Mouse (Mus musculus) ES-E14 (cell line): ENCODE measurements around the gene Nt5dc1. TPM values are rescaled to one million over a fixed set of nuclear protein-coding genes. Genes with fewer than 3 reads are reported as not detected.
"Not testable (repeated sequence)": the region's sequence is repeated elsewhere in the genome, so short reads cannot be mapped to it uniquely, and the experiment has no call there.

Source experiments
- DNase-seq: peaks from one replicate; pipeline ENCODE4 v3.0.0-alpha.2; 2013; ENCODE audit warnings: low read depth, low spot score
- H3K27ac ChIP-seq: 2 replicates; pipeline ENCODE4 v1.5.1; 2012; ENCODE audit warnings: low read depth, mild to moderate bottlenecking, low read length, moderate library complexity, mixed read lengths; ENCODE audit not compliant: poor library complexity, insufficient read depth, severe bottlenecking
- H3K36me3 ChIP-seq: 2 replicates; pipeline ENCODE4 v1.6.1; 2012; ENCODE audit warnings: mild to moderate bottlenecking, low read length, moderate library complexity, mixed read lengths; ENCODE audit not compliant: control insufficient read depth, poor library complexity, insufficient read depth, severe bottlenecking
- H3K4me1 ChIP-seq, 2 experiments: fragments of 150-350 bp in 1 of 2; sonication (generic) in 1 of 2; 2 replicates each; pipeline ENCODE4 v1.6.1; 2012; ENCODE audit warnings: low read length in 2 of 2, mild to moderate bottlenecking in 1 of 2, mixed read lengths in 1 of 2; ENCODE audit not compliant: control insufficient read depth in 2 of 2, insufficient read depth in 2 of 2, poor library complexity in 1 of 2
- H3K4me3 ChIP-seq, 2 experiments: fragments of 150-350 bp in 1 of 2; sonication (generic) in 1 of 2; 2 replicates each; pipeline ENCODE4 v1.5.1; 2012; ENCODE audit warnings: low read length in 2 of 2, low read depth in 1 of 2, mild to moderate bottlenecking in 1 of 2, mixed read lengths in 1 of 2; ENCODE audit not compliant: insufficient read depth in 1 of 2, poor library complexity in 1 of 2, severe bottlenecking in 1 of 2
- H3K9ac ChIP-seq: 2 replicates; pipeline ENCODE4 v1.6.1; 2012; ENCODE audit warnings: low read depth, mild to moderate bottlenecking, low read length, mixed read lengths; ENCODE audit not compliant: poor library complexity, insufficient read depth, severe bottlenecking
- H3K9me3 ChIP-seq: fragments of 150-350 bp; sonication (generic); 2 replicates; pipeline ENCODE4 v1.6.1; 2012; ENCODE audit warnings: low read depth, mild to moderate bottlenecking, low read length; ENCODE audit not compliant: control insufficient read depth, insufficient read depth
- CHD2 ChIP-seq: IDR thresholded peaks from 2 replicates; pipeline ENCODE4 v1.6.1; 2014; ENCODE audit warnings: mild to moderate bottlenecking, low read depth, low read length, inconsistent platforms
- HCFC1 ChIP-seq: IDR thresholded peaks from 2 replicates; pipeline ENCODE4 v1.6.1; 2012; ENCODE audit warnings: low read length, inconsistent platforms, borderline replicate concordance; ENCODE audit not compliant: insufficient read depth
- MAFK ChIP-seq: IDR thresholded peaks from 2 replicates; pipeline ENCODE4 v1.6.1; 2014; ENCODE audit warnings: mild to moderate bottlenecking, low read depth, low read length, inconsistent platforms; ENCODE audit not compliant: insufficient read depth
- ZC3H11A ChIP-seq: IDR thresholded peaks from 2 replicates; pipeline ENCODE4 v1.6.1; 2012; ENCODE audit warnings: low read depth, mild to moderate bottlenecking, inconsistent platforms, low read length, borderline replicate concordance
- ZNF384 ChIP-seq: IDR thresholded peaks from 2 replicates; pipeline ENCODE4 v1.6.1; 2012; ENCODE audit warnings: low read depth, low read length, inconsistent platforms
- in situ Hi-C, 2 experiments: fragments of 600-800 bp; cut with MboI; formaldehyde crosslinking; loops; one replicate each; pipeline ENCODE4 v1.15.1; 2025; ENCODE audit warnings: low sequenced_read_pairs in 2 of 2, inconsistent platforms in 1 of 2; ENCODE audit not compliant: unreplicated experiment in 2 of 2
- total RNA-seq: library from RNA; depleted of rRNA; stranded (reverse); fragments of 300-350 nt; gene quantifications from 2 replicates; pipeline ENCODE4 v1.2.3, GENCODE M21; 2012; rRNA removed

Nt5dc1 gene
- total RNA-seq = 7.6 and 8.3 TPM in 2 replicates

GRCm38 (mm10) chr10:34418204-34418756, at the start of gene Nt5dc1:
Nt5dc1 (minus strand) TSS chr10:34418552.
- Histone ChIP-seq H3K4me3 (peak within 1 kb of the TSS; percentile 85 to 98), H3K27ac (peak within 1 kb of the TSS; percentile 72; the same call in 1 of the 2 replicates), H3K4me1 (peaks cover 5 to 6% of the 10 kb centered on the region in 2 experiments; a peak in 2 of 4 replicates), H3K36me3 (no peaks in the 10 kb centered on the region), H3K9ac (peak within 1 kb of the TSS; percentile 97), H3K9me3 (no peaks in the 10 kb centered on the region)
- peak; percentile 91 for DNase-seq
- in situ Hi-C loops = no loop called here
- TF ChIP-seq CHD2 (no peak), ZNF384 (no peak), MAFK (no peak), ZC3H11A (no peak), HCFC1 (no peak)

- no peak for DNase-seq
- Histone ChIP-seq H3K4me1 (no peaks in the 10 kb centered on the region), H3K9ac (no peak overlapping the region), H3K27ac (no peak overlapping the region), H3K4me3 (no peak overlapping the region), H3K9me3 (no peaks in the 10 kb centered on the region), H3K36me3 (no peaks in the 10 kb centered on the region)
- TF ChIP-seq CHD2 (no peak), ZC3H11A (no peak), HCFC1 (no peak), MAFK (no peak), ZNF384 (no peak)
- in situ Hi-C loops = no loop called here
Observed at GRCm38 (mm10) chr10:34464321-34464720, 46.0 kb upstream of the Nt5dc1 start.

GRCm38 (mm10) chr10:34461451-34461850, 43.1 kb upstream of the Nt5dc1 start:
- Histone ChIP-seq H3K27ac (no peak overlapping the region), H3K9me3 (no peaks in the 10 kb centered on the region), H3K36me3 (no peaks in the 10 kb centered on the region), H3K9ac (no peak overlapping the region), H3K4me1 (no peaks in the 10 kb centered on the region), H3K4me3 (no peak overlapping the region)
- TF ChIP-seq MAFK (no peak), CHD2 (no peak), HCFC1 (no peak), ZC3H11A (no peak), ZNF384 (no peak)
- in situ Hi-C loops = no loop called here
- DNase-seq = no peak

- no peak overlapping the region for H3K9ac ChIP-seq
- H3K4me1 ChIP-seq = peaks cover 2 to 8% of the 10 kb centered on the region in 2 experiments
- no peak overlapping the region for H3K4me3 ChIP-seq
- TF ChIP-seq ZC3H11A (no peak), MAFK (no peak), ZNF384 (no peak), HCFC1 (no peak), CHD2 (no peak)
- H3K9me3 ChIP-seq = no peaks in the 10 kb centered on the region
- in situ Hi-C loops = no loop called here
- no peaks in the 10 kb centered on the region for H3K36me3 ChIP-seq
- no peak for DNase-seq
- no peak overlapping the region for H3K27ac ChIP-seq
Observed at GRCm38 (mm10) chr10:34449469-34449868, 31.1 kb upstream of the Nt5dc1 start.

GRCm38 (mm10) chr10:34434191-34434590, 15.8 kb upstream of the Nt5dc1 start:
- H3K9me3 ChIP-seq, H3K27ac ChIP-seq, in situ Hi-C loops, H3K9ac ChIP-seq, H3K4me1 ChIP-seq, H3K36me3 ChIP-seq, DNase-seq: not testable (repeated sequence)
- H3K4me3 ChIP-seq = peak overlapping the region; percentile 30 to 66
